In genomic region chr5:32995756-32996155, GRCm38 (mm10) we compare ENCODE assay signal across 21 mouse cellular contexts. TPM values are rescaled to one million over a fixed set of nuclear protein-coding genes. Genes with fewer than 3 reads are reported as not detected.
DNase-seq lines count a peak whose midpoint lies in the region; ATAC-seq lines count a peak whose summit lies in the region.
"Had no signal": no experiment of that assay in that cellular context is flagged by ENCODE, and none has a peak within 500 bp of the region (broad histone marks: within the 10 kb centered on the region; RNA-seq: fewer than 3 reads in every experiment).

No protein-coding gene starts in this region.

- peak; percentile 63 for DNase-seq in layer of hippocampus, adult 11-12 months (ENCODE audit: low spot score)
- no peak for DNase-seq in layer of hippocampus, adult 9-10 months (ENCODE audit: low spot score)
- DNase-seq in lung, postnatal 36 days, result peak; percentile 8
- DNase-seq in lung, postnatal 10 days, result no peak
- peak; percentile 12 for DNase-seq in splenic B cell, adult 2 months (ENCODE audit: low read depth, low spot score)
- no peak for DNase-seq in embryo, embryonic 10 days (ENCODE audit: low spot score)
- DNase-seq: adrenal gland, postnatal 14 days; cerebellum, adult 9-10 months; gastrocnemius, postnatal 36 days; kidney, adult 8-10 months; kidney, postnatal 25 days; thymus, adult 18-20 months; thymus, postnatal 4 days had no signal

- no peaks in the 10 kb centered on the region; the same call in 1 of the 2 replicates for H3K36me3 ChIP-seq in splenic B cell, adult 2 months (ENCODE audit: control insufficient read depth, insufficient read depth, low read length, poor library complexity, severe bottlenecking)
- H3K36me3 ChIP-seq: liver, embryonic 15.5 days; lung, embryonic 15.5 days; midbrain, embryonic 12.5 days had no signal

- ATAC-seq in granulocyte monocyte progenitor cell, adult 5-6 weeks (replicated peaks; ENCODE audit: poor library complexity, severe bottlenecking), result peak; percentile 18; the same call in 1 of the 2 replicates
- ATAC-seq: activated CD4-positive, CD25-positive, alpha-beta regulatory T cell, adult 4 months; inflammation-experienced regulatory T-cells, adult 6 months had no signal

- H3K27me3 ChIP-seq in splenic B cell, adult 2 months (ENCODE audit: control insufficient read depth, insufficient read depth, low read length, poor library complexity, severe bottlenecking), result no peaks in the 10 kb centered on the region
- H3K27me3 ChIP-seq: hindbrain, embryonic 12.5 days; lung, embryonic 15.5 days; neural tube, embryonic 12.5 days had no signal

RNA-seq across cellular contexts. Expression of gene Ywhah, which starts 22.9 kb away (rescaled TPM):
- total RNA-seq in granulocyte monocyte progenitor cell, adult 5-6 weeks (2014; fragmentation: Nextera tagmentation), result 285 and 301 TPM in 2 replicates
- 123 and 125 TPM in 2 replicates for total RNA-seq in granulocyte monocyte progenitor cell, adult 5-6 weeks (2017)

Comparison
In these comparisons a context has a peak if more than half of its experiments do, and no peak if none do; other contexts are left out.
1. DNase-seq: peak in layer of hippocampus, adult 11-12 months (single experiment), lung, postnatal 36 days (single experiment) and splenic B cell, adult 2 months (single experiment); none in layer of hippocampus, adult 9-10 months (single experiment), lung, postnatal 10 days (single experiment) and embryo, embryonic 10 days (single experiment).